Mouse (Mus musculus): ENCODE measurements at regions not wholly inside any gene's neighbourhood (a gene's known extent, or its start where the extent isn't known, plus 50 kb on each side); places are given as distances from the start of the nearest gene placed in this dataset.

DNA sequence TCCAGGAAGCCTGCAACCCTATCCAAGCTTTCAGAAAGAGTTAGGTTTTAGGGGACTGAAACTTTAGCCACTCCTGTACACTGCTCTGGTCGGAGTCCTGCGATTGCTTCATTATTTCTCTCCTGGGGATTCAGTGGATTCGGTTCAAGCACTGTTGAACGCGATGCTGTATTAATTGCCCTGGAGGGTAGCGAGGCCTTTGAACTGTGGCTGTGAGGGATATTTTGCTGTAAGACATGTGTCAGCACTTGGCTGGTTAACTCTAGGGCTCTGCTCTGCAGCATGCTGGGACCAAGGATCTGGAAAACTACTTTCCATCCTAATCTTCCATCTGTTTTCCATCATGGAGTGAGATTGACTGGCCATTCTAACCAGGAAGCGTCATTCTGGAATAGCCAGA lies 374.0 kb downstream of the Epha4 start:
- Histone ChIP-seq H3K36me3 (replicated peaks) (no peaks in the 10 kb centered on the region), H3K4me3 (no peak overlapping the region), H3K9me3 (no peaks in the 10 kb centered on the region), H3K4me1 (peaks cover 23% of the 10 kb centered on the region), H3K27me3 (replicated peaks; ENCODE audit: low read depth, poor library complexity, severe bottlenecking) (0 out of 2 replicates have a peak, but pooled peaks cover 7% of the 10 kb centered on the region), H3K27ac (replicated peaks) (no peak overlapping the region; the same call in 1 of the 2 replicates)
- DNase-seq (ENCODE audit: low spot score) = peak; percentile 63
- WGBS = 26% methylated on average over 7 of the region's 7 CpGs

DNA sequence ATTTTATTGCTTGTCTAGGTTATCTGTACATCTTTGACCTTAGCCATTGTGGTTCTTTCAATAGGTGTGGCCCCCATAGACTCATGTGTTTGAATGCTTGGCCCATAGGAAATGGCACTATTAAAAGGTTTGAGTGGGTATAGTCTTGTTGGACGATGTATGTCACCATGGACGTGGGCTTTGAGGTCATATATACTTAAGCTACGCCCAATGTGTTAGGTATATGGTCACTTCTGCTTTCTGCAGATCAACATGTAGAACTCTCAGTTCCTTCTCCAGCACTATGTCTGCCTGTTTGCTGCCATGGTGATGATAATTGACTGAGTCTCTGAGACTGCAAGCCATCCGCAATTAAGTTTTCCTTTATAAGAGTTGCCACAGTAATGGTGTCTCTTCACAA lies 366.8 kb downstream of the Epha4 start:
- no peaks in the 10 kb centered on the region for H3K9me3 ChIP-seq
- DNase-seq (ENCODE audit: low spot score) = no peak
- 93% methylated on average over 4 of the region's 4 CpGs for whole genome bisulfite sequencing

DNA sequence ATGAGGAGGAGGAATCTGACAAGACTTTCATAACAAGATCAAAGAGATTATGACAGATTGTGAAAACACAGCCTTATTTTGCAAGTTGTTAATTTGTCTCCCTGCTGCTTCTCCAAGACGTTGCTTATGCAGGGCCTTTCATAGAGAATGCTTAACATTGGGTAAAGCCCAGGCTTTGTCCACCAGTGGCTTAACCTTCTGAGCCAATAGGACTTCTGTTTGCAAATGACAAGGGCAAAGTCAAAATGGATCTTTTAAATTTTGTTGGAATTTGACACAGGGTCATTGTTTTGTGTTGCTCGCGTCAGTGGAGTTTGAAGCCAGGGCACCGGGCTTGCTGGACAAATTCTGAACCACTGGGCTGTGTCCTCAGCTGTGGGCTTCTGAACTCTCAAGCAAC lies 346.6 kb downstream of the Epha4 start:
- Histone ChIP-seq H3K27me3 (replicated peaks; ENCODE audit: low read depth, poor library complexity, severe bottlenecking) (no peaks in the 10 kb centered on the region), H3K27ac (replicated peaks) (no peak overlapping the region), H3K4me1 (no peaks in the 10 kb centered on the region), H3K9me3 (no peaks in the 10 kb centered on the region), H3K4me3 (no peak overlapping the region), H3K36me3 (replicated peaks) (no peaks in the 10 kb centered on the region)
- 81% methylated on average over 4 of the region's 4 CpGs for WGBS
- DNase-seq (ENCODE audit: low spot score) = no peak

More for the DNA sequence above, 366.8 kb downstream of the Epha4 start:
- Histone ChIP-seq H3K4me3 (no peak overlapping the region), H3K4me1 (no peaks in the 10 kb centered on the region), H3K27me3 (replicated peaks; ENCODE audit: low read depth, poor library complexity, severe bottlenecking) (no peaks in the 10 kb centered on the region), H3K36me3 (replicated peaks) (no peaks in the 10 kb centered on the region), H3K27ac (replicated peaks) (no peak overlapping the region)

GRCm38 (mm10) chr1:77172463-77172862 lies 342.4 kb downstream of the Epha4 start:
- Histone ChIP-seq H3K4me3 (no peak overlapping the region), H3K27me3 (replicated peaks; ENCODE audit: low read depth, poor library complexity, severe bottlenecking) (no peaks in the 10 kb centered on the region), H3K4me1 (no peaks in the 10 kb centered on the region; the same call in 1 of the 2 replicates), H3K36me3 (replicated peaks) (no peaks in the 10 kb centered on the region), H3K27ac (replicated peaks) (no peak overlapping the region), H3K9me3 (no peaks in the 10 kb centered on the region)
- no peak for DNase-seq (ENCODE audit: low spot score)
- WGBS = 89% methylated on average over 1 of the region's 1 CpGs

GRCm38 (mm10) chr1:77174801-77175200 lies 340.1 kb downstream of the Epha4 start:
- no peak for DNase-seq (ENCODE audit: low spot score)
- H3K36me3 ChIP-seq (replicated peaks) = no peaks in the 10 kb centered on the region
- 90% methylated on average over 4 of the region's 4 CpGs for WGBS
- H3K27me3 ChIP-seq (replicated peaks; ENCODE audit: low read depth, poor library complexity, severe bottlenecking) = no peaks in the 10 kb centered on the region
- no peaks in the 10 kb centered on the region; the same call in 1 of the 2 replicates for H3K4me1 ChIP-seq
- H3K9me3 ChIP-seq = no peaks in the 10 kb centered on the region
- H3K4me3 ChIP-seq = no peak overlapping the region
- no peak overlapping the region for H3K27ac ChIP-seq (replicated peaks)

GRCm38 (mm10) chr1:77175214-77175613 lies 339.7 kb downstream of the Epha4 start:
- Histone ChIP-seq H3K4me3 (no peak overlapping the region), H3K27ac (replicated peaks) (no peak overlapping the region), H3K4me1 (no peaks in the 10 kb centered on the region; the same call in 1 of the 2 replicates), H3K36me3 (replicated peaks) (no peaks in the 10 kb centered on the region), H3K27me3 (replicated peaks; ENCODE audit: low read depth, poor library complexity, severe bottlenecking) (no peaks in the 10 kb centered on the region), H3K9me3 (no peaks in the 10 kb centered on the region)
- no peak for DNase-seq (ENCODE audit: low spot score)
- WGBS = 69% methylated on average over 3 of the region's 3 CpGs

GRCm38 (mm10) chr1:77176516-77176915 lies 338.4 kb downstream of the Epha4 start:
- Histone ChIP-seq H3K4me3 (no peak overlapping the region), H3K36me3 (replicated peaks) (no peaks in the 10 kb centered on the region), H3K4me1 (peaks cover 4% of the 10 kb centered on the region; the same call in 1 of the 2 replicates), H3K27me3 (replicated peaks; ENCODE audit: low read depth, poor library complexity, severe bottlenecking) (no peaks in the 10 kb centered on the region), H3K9me3 (no peaks in the 10 kb centered on the region), H3K27ac (replicated peaks) (no peak overlapping the region)
- no peak for DNase-seq (ENCODE audit: low spot score)
- 89% methylated on average over 2 of the region's 2 CpGs for WGBS

DNA sequence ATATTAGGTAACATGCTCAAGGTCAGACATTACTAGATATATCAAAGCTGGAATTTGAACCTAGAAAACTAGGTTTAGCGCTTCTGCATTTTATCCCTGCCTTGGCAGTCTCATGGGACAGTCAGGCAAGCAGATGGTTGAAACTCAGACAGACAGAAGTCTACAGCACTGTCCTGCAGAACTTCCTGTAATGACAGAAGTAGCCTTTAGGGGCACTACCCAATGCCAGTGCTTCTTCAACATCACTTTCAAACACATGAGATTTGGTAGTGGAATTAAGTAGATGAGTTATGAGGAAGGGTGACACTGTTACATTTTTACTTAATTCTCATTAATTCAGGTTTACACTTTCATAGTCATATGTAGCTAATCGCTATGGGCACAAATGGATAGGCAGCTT lies 330.9 kb downstream of the Epha4 start:
- H3K4me1 ChIP-seq = peaks cover 14% of the 10 kb centered on the region; the same call in 1 of the 2 replicates
- WGBS = 83% methylated on average over 2 of the region's 2 CpGs
- no peak overlapping the region for H3K27ac ChIP-seq (replicated peaks)
- DNase-seq (ENCODE audit: low spot score) = no peak
- no peaks in the 10 kb centered on the region for H3K9me3 ChIP-seq
- no peak overlapping the region for H3K4me3 ChIP-seq
- H3K36me3 ChIP-seq (replicated peaks) = no peaks in the 10 kb centered on the region
- H3K27me3 ChIP-seq (replicated peaks; ENCODE audit: low read depth, poor library complexity, severe bottlenecking) = no peaks in the 10 kb centered on the region

GRCm38 (mm10) chr1:77190141-77190540 lies 324.7 kb downstream of the Epha4 start:
- Histone ChIP-seq H3K9me3 (no peaks in the 10 kb centered on the region), H3K4me3 (no peak overlapping the region), H3K27me3 (replicated peaks; ENCODE audit: low read depth, poor library complexity, severe bottlenecking) (no peaks in the 10 kb centered on the region), H3K36me3 (replicated peaks) (no peaks in the 10 kb centered on the region), H3K4me1 (peaks cover 6% of the 10 kb centered on the region; the same call in 1 of the 2 replicates), H3K27ac (replicated peaks) (no peak overlapping the region)
- 70% methylated on average over 3 of the region's 3 CpGs for WGBS
- no peak for DNase-seq (ENCODE audit: low spot score)

- Histone ChIP-seq H3K4me1 (peaks cover 2% of the 10 kb centered on the region; the same call in 1 of the 2 replicates), H3K4me3 (no peak overlapping the region), H3K27me3 (replicated peaks; ENCODE audit: low read depth, poor library complexity, severe bottlenecking) (no peaks in the 10 kb centered on the region), H3K36me3 (replicated peaks) (no peaks in the 10 kb centered on the region), H3K9me3 (0 out of 2 replicates have a peak, but pooled peaks cover 4% of the 10 kb centered on the region), H3K27ac (replicated peaks) (no peak overlapping the region)
- 78% methylated on average over 3 of the region's 3 CpGs for WGBS
- DNase-seq (ENCODE audit: low spot score) = no peak
Observed at GRCm38 (mm10) chr1:77201321-77201917, 313.5 kb downstream of the Epha4 start.

DNA sequence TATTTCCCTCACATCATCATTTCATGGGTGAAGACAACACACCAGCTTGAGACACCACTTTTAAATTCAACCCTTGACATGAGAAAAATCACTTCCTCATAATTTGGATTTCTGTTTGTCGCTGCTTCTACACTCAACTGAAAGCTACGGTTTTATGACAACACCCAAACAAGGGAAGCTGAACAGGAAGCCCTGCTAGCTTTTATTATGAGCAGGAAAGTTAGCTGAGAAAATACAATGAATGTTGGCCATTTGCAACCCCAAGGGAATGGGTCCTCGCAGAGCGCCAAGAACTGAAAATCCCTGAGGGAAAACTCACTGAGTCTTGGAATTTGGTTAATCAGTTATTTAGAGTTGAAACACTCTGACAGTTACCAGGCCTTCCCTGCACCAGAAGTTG lies 311.9 kb downstream of the Epha4 start:
- Histone ChIP-seq H3K9me3 (0 out of 2 replicates have a peak, but pooled peaks cover 4% of the 10 kb centered on the region), H3K27ac (replicated peaks) (no peak overlapping the region), H3K27me3 (replicated peaks; ENCODE audit: low read depth, poor library complexity, severe bottlenecking) (no peaks in the 10 kb centered on the region), H3K36me3 (replicated peaks) (no peaks in the 10 kb centered on the region), H3K4me3 (no peak overlapping the region), H3K4me1 (no peaks in the 10 kb centered on the region)
- 85% methylated on average over 4 of the region's 4 CpGs for WGBS
- DNase-seq (ENCODE audit: low spot score) = no peak

DNA sequence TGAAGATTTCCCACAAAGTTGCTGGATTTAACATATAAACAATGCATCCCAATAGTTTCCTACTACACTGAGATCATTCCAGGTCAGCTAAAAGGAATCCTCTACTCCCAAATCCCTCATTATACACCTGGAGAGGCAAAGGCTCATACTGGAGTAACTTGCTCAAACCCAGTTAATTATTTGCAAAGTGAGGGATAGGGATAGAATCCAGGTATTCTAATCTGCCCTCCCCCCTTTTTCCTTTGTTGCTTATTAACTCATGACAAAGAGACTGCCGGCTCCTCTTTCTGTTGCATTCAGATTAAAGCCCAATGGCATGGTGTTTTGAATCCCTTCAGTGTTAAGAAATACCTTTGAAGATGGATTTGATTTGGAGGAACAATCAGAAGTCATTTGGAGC lies 308.4 kb downstream of the Epha4 start:
- 66% methylated on average over 1 of the region's 1 CpGs for WGBS

GRCm38 (mm10) chr1:77209395-77209794 lies 305.5 kb downstream of the Epha4 start:
- no peaks in the 10 kb centered on the region for H3K27me3 ChIP-seq (replicated peaks; ENCODE audit: low read depth, poor library complexity, severe bottlenecking)

More for the DNA sequence above, 308.4 kb downstream of the Epha4 start:
- no peaks in the 10 kb centered on the region for H3K27me3 ChIP-seq (replicated peaks; ENCODE audit: low read depth, poor library complexity, severe bottlenecking)
- no peaks in the 10 kb centered on the region for H3K4me1 ChIP-seq
- H3K4me3 ChIP-seq = no peak overlapping the region
- no peaks in the 10 kb centered on the region for H3K9me3 ChIP-seq
- H3K27ac ChIP-seq (replicated peaks) = no peak overlapping the region
- H3K36me3 ChIP-seq (replicated peaks) = no peaks in the 10 kb centered on the region
- no peak for DNase-seq (ENCODE audit: low spot score)

More at GRCm38 (mm10) chr1:77209395-77209794, 305.5 kb downstream of the Epha4 start:
- DNase-seq (ENCODE audit: low spot score) = no peak
- WGBS = 84% methylated on average over 3 of the region's 3 CpGs
- H3K27ac ChIP-seq (replicated peaks) = no peak overlapping the region
- H3K9me3 ChIP-seq = no peaks in the 10 kb centered on the region
- H3K4me3 ChIP-seq = no peak overlapping the region
- H3K36me3 ChIP-seq (replicated peaks) = no peaks in the 10 kb centered on the region
- peaks cover 7% of the 10 kb centered on the region for H3K4me1 ChIP-seq

All from embryonic facial prominence, embryonic 10.5 days (tissue).